Mouse (Mus musculus) neural tube, embryonic 12.5 days (tissue): ENCODE measurements around the gene Immp2l. TPM values are rescaled to one million over a fixed set of nuclear protein-coding genes. Genes with fewer than 3 reads are reported as not detected.

ENCODE experiments used
- ATAC-seq: fragments of 200-750 bp; cut with Nextera tagmentation; 2 replicates; pipeline ENCODE4 v1.8.0; 2017; ENCODE audit warnings: low read depth, mild to moderate bottlenecking, moderate TSS enrichment, moderate library complexity; ENCODE audit not compliant: low FRiP score
- H3K27ac ChIP-seq: fragments of 300-500 bp; sonication (generic); 2 replicates; pipeline ENCODE4 v1.5.1; 2016
- H3K27me3 ChIP-seq: fragments of 300-500 bp; sonication (generic); replicated peaks from 2 replicates; pipeline ENCODE4 v1.6.1; 2016; ENCODE audit warnings: mild to moderate bottlenecking
- H3K36me3 ChIP-seq: fragments of 300-500 bp; sonication (generic); 2 replicates; pipeline ENCODE4 v1.6.1; 2016; ENCODE audit warnings: mild to moderate bottlenecking
- H3K4me1 ChIP-seq: fragments of 300-500 bp; sonication (generic); 2 replicates; pipeline ENCODE4 v1.6.1; 2016
- H3K4me2 ChIP-seq: fragments of 300-500 bp; sonication (generic); replicated peaks from 2 replicates; pipeline ENCODE4 v1.6.1; 2016; ENCODE audit warnings: mild to moderate bottlenecking
- H3K4me3 ChIP-seq: fragments of 300-500 bp; sonication (generic); 2 replicates; pipeline ENCODE4 v1.5.1; 2016
- H3K9ac ChIP-seq: fragments of 300-500 bp; sonication (generic); 2 replicates; pipeline ENCODE4 v1.6.1; 2016; ENCODE audit warnings: mild to moderate bottlenecking
- H3K9me3 ChIP-seq: fragments of 300-500 bp; sonication (generic); 2 replicates; pipeline ENCODE4 v1.6.1; 2016; ENCODE audit warnings: mild to moderate bottlenecking
- WGBS: fragments of 180-500 bp; shearing (Covaris S2); methylation state at CpG from one replicate; pipeline ENCODE4 v1.1.7; 2016; 5-methylcytosine and 5-hydroxymethylcytosine counted together
- polyA plus RNA-seq: library from polyadenylated mRNA; unstranded; fragments of >200 nt; fragmentation: Nextera tagmentation; extraction: Ambion mirVana; gene quantifications from 2 replicates; pipeline ENCODE4 v1.2.1, GENCODE M21; 2016

Immp2l gene
- polyA plus RNA-seq, 1 experiment from 2014 or later, result 7.6 TPM

DNA sequence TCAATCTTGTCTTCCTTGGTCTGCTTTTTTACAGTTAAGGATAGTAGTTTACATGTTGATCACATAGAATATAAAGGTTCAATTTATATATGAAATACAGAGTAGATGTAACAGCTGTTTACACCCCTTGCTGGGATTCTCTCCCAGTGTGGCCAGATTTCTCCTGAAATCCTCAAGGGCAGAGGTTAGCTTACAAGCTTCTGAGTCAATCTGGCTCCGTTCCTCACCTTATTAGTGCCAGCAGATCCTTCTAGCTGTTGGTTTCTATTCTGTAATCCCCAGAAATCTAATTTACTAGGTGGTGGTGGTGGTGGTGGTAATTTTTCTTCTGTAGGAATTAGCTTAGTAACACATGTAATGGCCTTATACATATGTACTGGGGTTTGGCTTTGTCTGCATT, 199.8 kb downstream of the Immp2l start:
- Histone ChIP-seq H3K4me1 (no peaks in the 10 kb centered on the region), H3K9me3 (no peaks in the 10 kb centered on the region), H3K27ac (no peak overlapping the region), H3K27me3 (no peaks in the 10 kb centered on the region), H3K4me3 (no peak overlapping the region), H3K9ac (no peak overlapping the region), H3K36me3 (no peaks in the 10 kb centered on the region), H3K4me2 (no peak overlapping the region)
- no peak for ATAC-seq
- WGBS, result 81% methylated on average over 1 of the region's 1 CpGs

DNA sequence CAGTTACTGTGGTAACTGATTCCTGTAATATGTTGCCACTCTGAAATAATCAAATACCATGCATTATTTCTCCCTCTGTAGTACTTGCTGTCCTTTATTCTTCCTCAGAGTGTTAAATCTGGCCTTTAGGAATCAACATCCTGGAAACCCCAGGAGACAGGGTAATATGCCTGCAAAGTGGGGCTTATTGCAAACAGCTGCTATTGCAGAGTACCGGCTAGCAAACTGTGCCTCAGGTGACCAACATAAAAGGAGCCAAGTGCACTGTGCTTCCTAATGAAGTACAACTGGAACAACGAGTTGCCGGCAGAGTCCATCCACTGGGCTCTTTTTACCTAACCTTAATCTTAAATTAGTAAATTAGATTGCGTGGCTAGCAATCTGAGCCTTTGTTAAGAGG, 200.6 kb downstream of the Immp2l start:
- H3K9me3 ChIP-seq, result no peaks in the 10 kb centered on the region
- no peak for ATAC-seq
- 49% methylated on average over 4 of the region's 4 CpGs for WGBS
- H3K4me1 ChIP-seq, result no peaks in the 10 kb centered on the region
- H3K4me2 ChIP-seq, result no peak overlapping the region
- no peaks in the 10 kb centered on the region for H3K36me3 ChIP-seq
- no peak overlapping the region for H3K27ac ChIP-seq
- no peaks in the 10 kb centered on the region for H3K27me3 ChIP-seq
- H3K9ac ChIP-seq, result no peak overlapping the region
- no peak overlapping the region for H3K4me3 ChIP-seq

DNA sequence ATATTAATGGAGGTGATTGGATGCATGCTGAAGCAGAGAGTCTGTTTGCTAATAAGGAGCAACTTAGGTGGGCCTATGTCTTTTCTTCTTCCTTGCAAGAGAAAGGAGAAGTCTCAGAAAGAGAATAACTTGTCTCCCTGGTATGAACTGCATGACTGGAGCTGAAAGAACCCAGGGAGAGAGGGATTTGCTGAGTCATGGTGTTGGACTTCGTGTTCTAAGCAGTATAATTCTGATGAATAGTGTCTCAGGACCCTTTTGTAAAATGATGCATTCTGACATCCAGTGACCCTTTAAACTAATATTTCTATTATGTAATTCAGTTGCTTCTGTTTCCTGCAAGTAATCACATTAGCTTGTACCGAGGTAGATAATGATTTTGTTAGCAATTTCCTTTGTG, 208.1 kb downstream of the Immp2l start:
- no peaks in the 10 kb centered on the region for H3K4me1 ChIP-seq
- no peak overlapping the region for H3K4me2 ChIP-seq
- H3K9me3 ChIP-seq, result no peaks in the 10 kb centered on the region
- H3K27me3 ChIP-seq, result no peaks in the 10 kb centered on the region
- no peak overlapping the region for H3K9ac ChIP-seq
- no peaks in the 10 kb centered on the region for H3K36me3 ChIP-seq
- no peak overlapping the region for H3K27ac ChIP-seq
- H3K4me3 ChIP-seq, result no peak overlapping the region
- ATAC-seq, result no peak
- 63% methylated on average over 2 of the region's 2 CpGs for WGBS

DNA sequence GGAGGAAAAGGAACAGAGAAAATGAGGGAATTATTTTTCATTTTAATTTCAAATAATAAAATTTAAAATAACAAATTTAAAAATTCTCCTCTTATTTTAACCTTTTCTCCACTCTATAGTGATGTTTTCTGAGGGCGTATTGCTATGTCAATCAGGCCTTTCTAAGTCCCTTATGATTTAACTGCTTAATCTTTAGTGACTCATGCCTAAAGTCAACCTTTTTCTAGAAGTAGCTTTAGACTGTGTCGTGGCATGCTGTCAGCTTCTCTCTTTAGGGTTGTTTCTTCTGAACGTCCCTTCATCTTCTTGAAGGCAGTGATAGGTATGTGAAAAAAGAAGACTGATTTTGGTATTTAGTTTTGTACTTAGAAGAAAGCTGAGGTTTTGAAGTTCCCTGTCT, 214.0 kb downstream of the Immp2l start:
- no peak for ATAC-seq
- Histone ChIP-seq H3K9me3 (no peaks in the 10 kb centered on the region), H3K4me2 (no peak overlapping the region), H3K36me3 (no peaks in the 10 kb centered on the region), H3K27ac (no peak overlapping the region), H3K9ac (no peak overlapping the region), H3K4me1 (no peaks in the 10 kb centered on the region), H3K27me3 (no peaks in the 10 kb centered on the region), H3K4me3 (no peak overlapping the region)
- WGBS, result 87% methylated on average over 3 of the region's 3 CpGs

DNA sequence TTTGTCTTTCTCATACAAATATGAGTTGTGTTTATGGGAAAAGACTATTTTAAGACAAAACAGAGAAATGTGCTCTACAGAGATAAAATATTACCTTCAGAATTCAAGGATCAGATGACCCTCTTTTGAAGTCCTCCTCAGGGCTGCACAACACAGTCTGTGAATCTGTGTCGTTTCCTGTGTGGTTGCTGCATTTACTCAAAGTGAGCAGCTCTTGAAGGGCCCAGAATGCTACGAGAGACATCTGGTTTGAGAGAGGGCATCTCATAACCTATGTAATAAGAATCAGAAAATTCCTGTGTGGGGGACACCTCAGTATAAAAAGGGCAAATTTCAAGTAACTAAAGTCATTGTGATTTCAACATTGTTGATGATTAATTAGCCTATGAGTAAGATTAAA, 217.3 kb downstream of the Immp2l start:
- ATAC-seq, result no peak
- Histone ChIP-seq H3K36me3 (no peaks in the 10 kb centered on the region), H3K4me1 (no peaks in the 10 kb centered on the region), H3K27me3 (no peaks in the 10 kb centered on the region), H3K9ac (no peak overlapping the region), H3K4me3 (no peak overlapping the region), H3K9me3 (no peaks in the 10 kb centered on the region), H3K4me2 (no peak overlapping the region), H3K27ac (no peak overlapping the region)
- WGBS, result 74% methylated on average over 2 of the region's 2 CpGs

DNA sequence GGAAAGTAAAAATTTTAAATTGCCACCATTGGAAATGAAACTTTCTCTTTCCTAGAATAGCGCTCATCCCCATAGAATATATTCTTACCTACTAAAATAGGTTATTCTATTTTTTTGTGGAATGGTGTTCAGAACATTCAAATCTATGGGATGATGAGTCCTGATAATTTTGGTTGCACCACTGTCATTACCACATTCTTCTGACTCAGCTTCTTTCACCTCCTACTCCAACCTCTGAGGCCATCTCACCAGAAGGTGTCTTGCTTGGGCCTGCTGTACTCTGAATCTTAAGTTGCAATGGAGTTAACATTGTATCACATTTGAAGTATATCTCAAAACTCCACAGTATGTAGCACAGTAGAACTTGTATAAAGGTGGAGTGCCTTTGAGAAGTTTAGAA, 224.4 kb downstream of the Immp2l start:
- H3K4me1 ChIP-seq, result no peaks in the 10 kb centered on the region

DNA sequence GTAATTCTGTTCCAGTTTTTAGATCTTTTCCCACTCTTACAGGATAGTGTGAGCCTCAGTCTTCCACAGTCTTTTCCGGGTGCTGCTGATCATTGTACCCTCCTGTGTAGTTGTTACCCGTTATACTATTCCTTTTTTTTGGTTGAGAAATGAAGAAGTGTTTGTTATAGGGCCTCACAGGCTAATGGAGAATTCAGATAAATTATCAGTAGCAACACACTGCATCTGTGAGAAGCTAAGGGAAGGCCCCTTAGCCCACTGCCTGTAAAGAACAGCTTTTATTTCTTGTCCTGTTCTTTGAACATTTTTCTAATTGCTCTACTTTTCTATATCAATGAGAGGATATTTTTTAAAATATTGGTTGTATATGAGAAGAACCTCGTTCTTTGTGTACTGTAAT, 226.2 kb downstream of the Immp2l start:
- Histone ChIP-seq H3K9me3 (no peaks in the 10 kb centered on the region), H3K9ac (no peak overlapping the region), H3K4me1 (no peaks in the 10 kb centered on the region), H3K36me3 (no peaks in the 10 kb centered on the region), H3K4me3 (no peak overlapping the region), H3K4me2 (no peak overlapping the region), H3K27me3 (no peaks in the 10 kb centered on the region), H3K27ac (no peak overlapping the region)
- 83% methylated on average over 3 of the region's 3 CpGs for WGBS
- ATAC-seq, result no peak

More for the DNA sequence above, 224.4 kb downstream of the Immp2l start:
- no peak for ATAC-seq
- H3K27ac ChIP-seq, result no peak overlapping the region
- no peak overlapping the region for H3K9ac ChIP-seq
- H3K36me3 ChIP-seq, result no peaks in the 10 kb centered on the region
- H3K27me3 ChIP-seq, result no peaks in the 10 kb centered on the region
- 98% methylated on average over 1 of the region's 1 CpGs for WGBS
- H3K4me2 ChIP-seq, result no peak overlapping the region
- H3K9me3 ChIP-seq, result no peaks in the 10 kb centered on the region
- no peak overlapping the region for H3K4me3 ChIP-seq

DNA sequence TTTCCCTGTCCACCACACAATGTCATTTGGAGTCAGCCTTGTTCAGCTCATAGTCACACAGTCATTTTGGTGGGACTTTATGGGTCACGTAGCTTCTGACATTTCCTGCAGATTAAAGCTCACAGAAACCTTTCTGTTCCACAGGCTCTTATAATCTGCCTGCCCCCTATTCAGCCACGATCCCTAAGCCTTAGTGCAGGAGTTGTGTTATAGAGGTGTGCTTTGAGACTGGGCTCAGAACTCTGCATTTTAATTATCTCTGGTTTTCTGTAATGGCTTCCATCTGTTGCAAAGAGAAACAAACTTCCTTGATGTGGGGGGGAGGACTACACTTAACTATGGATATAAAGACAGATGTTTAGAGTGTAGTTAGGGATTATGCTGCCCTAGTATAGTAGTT, 234.0 kb downstream of the Immp2l start:
- H3K27ac ChIP-seq, result no peak overlapping the region
- no peak for ATAC-seq
- H3K36me3 ChIP-seq, result no peaks in the 10 kb centered on the region
- H3K4me3 ChIP-seq, result no peak overlapping the region
- no peaks in the 10 kb centered on the region for H3K27me3 ChIP-seq
- no peaks in the 10 kb centered on the region for H3K9me3 ChIP-seq
- no peaks in the 10 kb centered on the region for H3K4me1 ChIP-seq
- no peak overlapping the region for H3K4me2 ChIP-seq
- H3K9ac ChIP-seq, result no peak overlapping the region
- 78% methylated on average over 2 of the region's 2 CpGs for WGBS

DNA sequence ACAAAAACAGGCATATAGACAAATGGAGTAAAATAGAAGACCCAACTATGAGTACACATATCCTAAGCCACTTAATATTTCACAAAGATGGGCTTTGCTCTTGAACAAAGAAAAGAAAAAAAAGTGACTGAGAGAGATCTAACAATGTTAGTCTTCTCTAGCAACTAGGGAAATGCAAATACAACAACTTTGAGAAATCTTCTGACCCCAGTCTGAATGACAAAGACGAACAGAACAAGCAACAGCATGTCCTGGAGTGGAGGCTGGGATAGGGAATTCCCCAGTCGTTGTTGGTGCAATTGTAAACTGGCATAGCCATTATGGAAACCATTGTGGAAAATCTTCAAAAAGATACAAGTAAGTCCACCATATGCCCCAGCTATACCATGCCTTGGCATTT, 235.7 kb downstream of the Immp2l start:
- Histone ChIP-seq H3K36me3 (no peaks in the 10 kb centered on the region), H3K9ac (no peak overlapping the region), H3K27me3 (no peaks in the 10 kb centered on the region), H3K9me3 (no peaks in the 10 kb centered on the region), H3K4me1 (no peaks in the 10 kb centered on the region), H3K4me2 (no peak overlapping the region), H3K4me3 (no peak overlapping the region), H3K27ac (no peak overlapping the region)
- ATAC-seq, result no peak
- WGBS, result 72% methylated on average over 2 of the region's 2 CpGs

DNA sequence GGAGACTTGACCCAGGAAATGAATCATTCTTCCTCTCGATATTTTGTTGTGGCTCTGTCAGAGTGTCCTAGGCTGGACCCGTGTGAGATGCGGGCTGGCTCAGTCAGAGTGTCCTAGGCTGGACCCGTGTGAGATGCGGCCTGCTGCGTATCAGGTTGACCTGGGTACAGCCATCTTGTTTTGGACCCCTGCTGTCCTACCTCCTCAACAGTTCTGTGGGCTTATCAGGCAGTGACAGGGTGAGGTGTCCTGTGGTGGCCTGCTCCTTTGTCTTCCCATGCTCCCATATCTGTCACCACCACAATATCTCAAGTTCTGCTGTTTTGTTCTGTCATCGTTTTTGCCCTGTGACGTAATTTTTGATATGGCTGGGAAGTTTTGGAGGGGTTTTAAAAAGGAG, 250.2 kb downstream of the Immp2l start:
- ATAC-seq, result no peak
- Histone ChIP-seq H3K9me3 (no peaks in the 10 kb centered on the region), H3K9ac (no peak overlapping the region), H3K36me3 (no peaks in the 10 kb centered on the region), H3K27ac (no peak overlapping the region), H3K27me3 (no peaks in the 10 kb centered on the region), H3K4me2 (no peak overlapping the region), H3K4me3 (no peak overlapping the region), H3K4me1 (no peaks in the 10 kb centered on the region)
- WGBS, result 92% methylated on average over 8 of the region's 8 CpGs

DNA sequence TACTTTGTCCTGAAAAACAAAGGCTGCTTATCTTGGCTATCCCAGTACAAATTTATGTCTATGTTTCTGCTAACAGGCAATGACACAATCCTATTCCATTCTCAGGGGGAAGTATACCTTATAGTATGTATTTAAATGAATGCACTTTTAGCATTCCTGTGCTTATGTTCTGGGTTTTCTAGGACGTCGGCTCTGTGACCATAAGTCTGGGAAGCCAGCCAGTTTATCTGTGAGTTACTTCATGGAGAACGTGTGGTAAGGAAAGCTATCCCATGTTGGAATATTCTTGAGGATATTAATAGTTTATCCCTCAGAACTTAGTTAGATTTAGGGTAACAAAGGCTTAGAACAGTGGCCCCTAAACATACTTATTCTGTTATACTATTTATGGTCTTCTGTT, 251.5 kb downstream of the Immp2l start:
- no peaks in the 10 kb centered on the region for H3K36me3 ChIP-seq
- 72% methylated on average over 3 of the region's 3 CpGs for WGBS
- H3K4me2 ChIP-seq, result no peak overlapping the region
- H3K4me3 ChIP-seq, result no peak overlapping the region
- H3K27ac ChIP-seq, result no peak overlapping the region
- no peaks in the 10 kb centered on the region for H3K4me1 ChIP-seq
- ATAC-seq, result no peak
- no peaks in the 10 kb centered on the region for H3K9me3 ChIP-seq
- no peak overlapping the region for H3K9ac ChIP-seq
- H3K27me3 ChIP-seq, result no peaks in the 10 kb centered on the region

DNA sequence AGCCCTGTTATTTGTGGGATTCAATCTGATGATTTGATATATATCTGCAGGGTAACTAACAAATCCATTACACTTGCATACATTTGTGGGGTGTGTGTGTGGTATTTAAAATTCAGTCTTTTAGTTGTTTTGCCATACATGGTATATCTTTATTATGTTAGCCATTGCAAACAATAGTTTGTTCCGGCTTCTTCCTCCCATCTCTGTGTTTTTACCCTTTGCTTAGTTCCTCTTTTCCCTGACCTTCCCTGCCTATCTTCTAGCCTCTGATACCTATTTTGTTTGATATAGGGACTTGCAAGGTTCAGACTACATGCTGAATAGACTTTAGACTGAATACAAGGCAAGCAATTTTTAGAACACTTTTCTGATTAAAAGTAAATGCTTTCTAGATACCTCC, 254.0 kb downstream of the Immp2l start:
- H3K4me3 ChIP-seq, result no peak overlapping the region
- no peaks in the 10 kb centered on the region for H3K9me3 ChIP-seq
- no peaks in the 10 kb centered on the region for H3K27me3 ChIP-seq
- no peak overlapping the region for H3K9ac ChIP-seq
- H3K27ac ChIP-seq, result no peak overlapping the region
- no peak overlapping the region for H3K4me2 ChIP-seq
- WGBS, result 94% methylated on average over 1 of the region's 1 CpGs
- H3K36me3 ChIP-seq, result no peaks in the 10 kb centered on the region
- no peaks in the 10 kb centered on the region for H3K4me1 ChIP-seq
- ATAC-seq, result no peak

DNA sequence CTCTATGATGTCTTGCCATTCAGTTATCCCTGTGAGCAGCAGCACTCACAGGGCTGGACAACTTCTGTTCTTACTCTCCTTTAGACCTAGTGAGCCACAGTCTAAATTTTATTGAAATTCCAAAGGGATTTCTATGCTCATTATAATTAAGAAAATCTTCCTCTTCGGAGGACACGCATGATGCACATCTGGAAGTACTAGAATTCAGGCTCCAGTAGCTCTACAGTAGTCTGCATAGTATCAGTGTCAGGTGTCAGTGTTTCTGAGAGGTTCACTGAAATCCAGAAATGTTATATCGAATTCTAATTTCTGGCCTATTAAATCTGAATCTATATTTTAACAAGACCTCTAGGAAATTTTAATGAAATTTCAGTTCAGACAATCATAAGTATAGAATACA, 265.2 kb downstream of the Immp2l start:
- Histone ChIP-seq H3K4me1 (no peaks in the 10 kb centered on the region), H3K9me3 (no peaks in the 10 kb centered on the region), H3K9ac (no peak overlapping the region), H3K27me3 (no peaks in the 10 kb centered on the region), H3K4me2 (no peak overlapping the region), H3K36me3 (no peaks in the 10 kb centered on the region), H3K27ac (no peak overlapping the region), H3K4me3 (no peak overlapping the region)
- 84% methylated on average over 3 of the region's 3 CpGs for WGBS
- no peak for ATAC-seq

DNA sequence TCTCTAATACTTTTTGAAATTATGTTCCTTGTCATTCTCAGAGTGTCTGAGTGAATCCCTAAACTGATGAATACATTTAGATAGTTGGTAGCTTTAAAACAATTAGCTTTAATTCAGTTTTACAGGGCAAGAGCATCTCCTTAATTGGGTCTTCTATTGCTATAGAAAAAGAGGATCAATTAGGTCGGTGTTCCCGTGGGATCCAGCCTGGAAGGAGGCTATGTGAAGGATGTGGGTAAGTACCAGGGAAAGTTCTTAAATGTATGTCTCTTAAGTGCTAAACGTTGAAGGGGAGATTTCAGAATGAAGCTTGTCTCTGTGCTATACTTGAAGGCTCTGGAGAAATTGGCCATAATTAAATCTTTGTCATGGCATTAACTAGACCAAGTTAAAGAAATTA, 283.1 kb downstream of the Immp2l start:
- 38% methylated on average over 3 of the region's 3 CpGs for WGBS
- Histone ChIP-seq H3K36me3 (no peaks in the 10 kb centered on the region), H3K27ac (no peak overlapping the region), H3K4me2 (no peak overlapping the region), H3K4me3 (no peak overlapping the region), H3K9ac (no peak overlapping the region), H3K27me3 (no peaks in the 10 kb centered on the region), H3K9me3 (no peaks in the 10 kb centered on the region), H3K4me1 (no peaks in the 10 kb centered on the region)
- ATAC-seq, result no peak
